Mouse (Mus musculus): ENCODE measurements around the gene Ptbp3. TPM values are rescaled to one million over a fixed set of nuclear protein-coding genes. Genes with fewer than 3 reads are reported as not detected.

The Ptbp3 gene
- polyA plus RNA-seq, 1 experiment, result 159 TPM

DNA sequence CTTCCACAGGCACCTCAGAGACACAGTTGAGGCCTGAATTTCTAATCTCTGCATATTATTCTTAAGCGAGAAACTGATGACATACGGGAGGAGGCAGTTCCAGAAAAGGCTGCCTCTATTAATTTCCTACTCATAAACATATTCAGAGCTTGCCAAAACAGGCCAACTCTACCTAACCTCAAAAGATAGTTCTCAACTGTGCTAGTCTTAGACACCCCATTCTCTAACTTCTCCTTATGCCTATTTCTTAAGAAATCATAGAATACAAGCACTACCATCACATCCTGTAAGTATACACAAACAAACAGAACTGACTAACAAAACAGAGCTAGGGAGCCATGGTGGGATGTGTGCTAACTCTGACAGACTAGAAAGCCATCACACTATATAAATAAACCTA lies 4.5 kb downstream of the Ptbp3 start:
- Histone ChIP-seq H3K27ac (ENCODE audit: insufficient read depth, low read depth, low read length) (no peak overlapping the region), H3K4me1 (ENCODE audit: control insufficient read depth, insufficient read depth, low read length) (peaks cover 11% of the 10 kb centered on the region), H3K4me3 (ENCODE audit: insufficient read depth, low read length) (no peak overlapping the region)
- no peak for TF ChIP-seq POLR2A (IDR thresholded peaks at IDR 0.05; ENCODE audit: borderline replicate concordance, low read depth, low read length)
- TF ChIP-seq CTCF (IDR thresholded peaks at IDR 0.05; ENCODE audit: low read depth, low read length), result no peak

- H3K4me1 ChIP-seq (ENCODE audit: control insufficient read depth, insufficient read depth, low read length), result peaks cover 16% of the 10 kb centered on the region
- TF ChIP-seq CTCF (IDR thresholded peaks at IDR 0.05; ENCODE audit: low read depth, low read length), result no peak
- no peak for TF ChIP-seq POLR2A (IDR thresholded peaks at IDR 0.05; ENCODE audit: borderline replicate concordance, low read depth, low read length)
- no peak overlapping the region for H3K27ac ChIP-seq (ENCODE audit: insufficient read depth, low read depth, low read length)
- no peak overlapping the region for H3K4me3 ChIP-seq (ENCODE audit: insufficient read depth, low read length)
Observed at GRCm38 (mm10) chr4:59543006-59543405, 6.2 kb downstream of the Ptbp3 start.

DNA sequence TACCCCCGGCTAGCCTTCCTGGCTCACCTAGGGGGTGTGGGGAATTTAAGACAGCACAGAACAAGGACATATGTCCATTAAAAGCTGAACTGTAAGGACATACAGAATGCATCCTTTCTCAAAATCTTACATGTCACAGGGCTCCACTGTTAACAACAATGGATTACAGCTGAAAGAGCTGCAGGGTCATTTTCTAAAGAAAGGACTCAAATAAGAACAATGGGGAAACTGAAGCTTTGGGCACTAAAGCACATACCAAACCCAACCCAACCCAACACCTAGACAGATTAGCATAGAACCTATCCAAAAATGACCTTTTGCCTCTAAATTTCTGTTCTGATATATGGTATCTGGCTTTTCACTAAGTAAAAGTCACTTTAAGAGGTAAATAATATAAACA lies 12.9 kb downstream of the Ptbp3 start:
- Histone ChIP-seq H3K4me3 (ENCODE audit: insufficient read depth, low read length) (no peak overlapping the region), H3K27ac (ENCODE audit: insufficient read depth, low read depth, low read length) (no peak overlapping the region), H3K4me1 (ENCODE audit: control insufficient read depth, insufficient read depth, low read length) (peaks cover 25% of the 10 kb centered on the region)
- TF ChIP-seq CTCF (IDR thresholded peaks at IDR 0.05; ENCODE audit: low read depth, low read length) (no peak), POLR2A (IDR thresholded peaks at IDR 0.05; ENCODE audit: borderline replicate concordance, low read depth, low read length) (no peak)

DNA sequence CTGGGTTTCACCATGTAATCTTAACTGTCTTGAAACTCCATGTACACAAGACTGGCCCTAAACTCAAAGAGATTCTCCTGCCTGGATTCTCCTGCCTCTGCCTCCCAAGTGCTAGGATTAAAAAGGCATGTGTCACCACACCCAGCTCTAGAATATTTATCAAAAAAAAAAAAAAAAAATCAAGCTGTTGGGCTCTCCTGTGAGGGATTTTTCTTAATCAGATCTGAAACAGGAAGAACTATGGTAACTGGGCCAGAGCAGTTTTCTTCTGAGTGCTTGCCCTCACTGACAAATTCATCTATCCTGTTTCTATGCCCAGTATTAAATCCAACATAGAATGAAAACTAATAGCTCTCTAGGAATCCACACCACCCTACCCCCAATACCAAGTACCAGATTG lies 13.5 kb downstream of the Ptbp3 start:
- Histone ChIP-seq H3K27ac (ENCODE audit: insufficient read depth, low read depth, low read length) (no peak overlapping the region), H3K4me3 (ENCODE audit: insufficient read depth, low read length) (no peak overlapping the region), H3K4me1 (ENCODE audit: control insufficient read depth, insufficient read depth, low read length) (peaks cover 27% of the 10 kb centered on the region)
- TF ChIP-seq CTCF (IDR thresholded peaks at IDR 0.05; ENCODE audit: low read depth, low read length), result no peak
- no peak for TF ChIP-seq POLR2A (IDR thresholded peaks at IDR 0.05; ENCODE audit: borderline replicate concordance, low read depth, low read length)

GRCm38 (mm10) chr4:59533268-59533667 lies 15.9 kb downstream of the Ptbp3 start:
- no peak overlapping the region for H3K27ac ChIP-seq (ENCODE audit: insufficient read depth, low read depth, low read length)
- TF ChIP-seq POLR2A (IDR thresholded peaks at IDR 0.05; ENCODE audit: borderline replicate concordance, low read depth, low read length), result no peak
- no peak for TF ChIP-seq CTCF (IDR thresholded peaks at IDR 0.05; ENCODE audit: low read depth, low read length)
- H3K4me1 ChIP-seq (ENCODE audit: control insufficient read depth, insufficient read depth, low read length), result peaks cover 27% of the 10 kb centered on the region

GRCm38 (mm10) chr4:59531172-59531571 lies 18.0 kb downstream of the Ptbp3 start:
- Histone ChIP-seq H3K4me1 (ENCODE audit: control insufficient read depth, insufficient read depth, low read length) (peaks cover 29% of the 10 kb centered on the region), H3K4me3 (ENCODE audit: insufficient read depth, low read length) (no peak overlapping the region), H3K27ac (ENCODE audit: insufficient read depth, low read depth, low read length) (no peak overlapping the region)
- TF ChIP-seq POLR2A (IDR thresholded peaks at IDR 0.05; ENCODE audit: borderline replicate concordance, low read depth, low read length) (no peak), CTCF (IDR thresholded peaks at IDR 0.05; ENCODE audit: low read depth, low read length) (no peak)

More at GRCm38 (mm10) chr4:59533268-59533667, 15.9 kb downstream of the Ptbp3 start:
- no peak overlapping the region for H3K4me3 ChIP-seq (ENCODE audit: insufficient read depth, low read length)

DNA sequence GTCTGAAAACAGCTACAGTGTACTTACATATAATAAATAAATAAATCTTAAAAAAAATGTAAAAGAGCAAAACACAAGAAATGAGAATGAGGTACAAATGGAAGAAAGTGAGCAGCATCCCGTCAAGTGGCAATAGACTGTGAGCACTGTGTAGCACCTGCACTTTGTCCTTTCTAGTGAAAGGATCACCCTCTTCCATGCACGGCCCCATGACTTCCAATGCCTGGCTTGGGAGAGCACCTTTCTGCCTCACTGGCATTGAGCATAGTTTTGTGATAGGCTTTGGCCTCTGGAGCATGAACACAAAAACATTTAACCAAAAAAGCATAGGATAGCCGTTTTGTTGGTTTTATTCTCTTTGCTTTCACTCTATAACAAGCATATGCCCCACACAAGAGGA lies 21.7 kb downstream of the Ptbp3 start:
- Histone ChIP-seq H3K4me3 (ENCODE audit: insufficient read depth, low read length) (no peak overlapping the region), H3K27ac (ENCODE audit: insufficient read depth, low read depth, low read length) (no peak overlapping the region), H3K4me1 (ENCODE audit: control insufficient read depth, insufficient read depth, low read length) (peaks cover 17% of the 10 kb centered on the region)
- TF ChIP-seq POLR2A (IDR thresholded peaks at IDR 0.05; ENCODE audit: borderline replicate concordance, low read depth, low read length) (no peak), CTCF (IDR thresholded peaks at IDR 0.05; ENCODE audit: low read depth, low read length) (no peak)

DNA sequence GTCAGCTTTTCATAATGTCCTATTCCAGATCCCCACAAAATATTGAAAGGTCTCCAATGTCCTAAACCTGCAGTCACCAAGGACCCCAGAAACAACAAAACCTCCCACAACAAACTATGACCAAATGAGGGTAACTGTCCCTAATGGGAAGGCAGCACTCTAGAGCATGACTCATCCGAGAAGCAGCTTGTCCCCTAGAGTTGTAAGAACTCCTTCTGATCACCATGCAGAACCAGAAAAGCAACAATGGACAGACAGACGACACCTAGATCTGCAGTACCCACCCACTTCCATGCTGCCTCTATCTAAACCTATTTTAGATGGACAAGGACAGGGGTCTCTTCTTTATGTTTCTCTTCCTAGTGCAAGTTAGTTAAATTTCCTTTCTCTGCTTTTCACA lies 22.4 kb downstream of the Ptbp3 start:
- no peak for TF ChIP-seq POLR2A (IDR thresholded peaks at IDR 0.05; ENCODE audit: borderline replicate concordance, low read depth, low read length)
- TF ChIP-seq CTCF (IDR thresholded peaks at IDR 0.05; ENCODE audit: low read depth, low read length), result no peak
- no peak overlapping the region for H3K4me3 ChIP-seq (ENCODE audit: insufficient read depth, low read length)
- peaks cover 16% of the 10 kb centered on the region for H3K4me1 ChIP-seq (ENCODE audit: control insufficient read depth, insufficient read depth, low read length)
- H3K27ac ChIP-seq (ENCODE audit: insufficient read depth, low read depth, low read length), result no peak overlapping the region

DNA sequence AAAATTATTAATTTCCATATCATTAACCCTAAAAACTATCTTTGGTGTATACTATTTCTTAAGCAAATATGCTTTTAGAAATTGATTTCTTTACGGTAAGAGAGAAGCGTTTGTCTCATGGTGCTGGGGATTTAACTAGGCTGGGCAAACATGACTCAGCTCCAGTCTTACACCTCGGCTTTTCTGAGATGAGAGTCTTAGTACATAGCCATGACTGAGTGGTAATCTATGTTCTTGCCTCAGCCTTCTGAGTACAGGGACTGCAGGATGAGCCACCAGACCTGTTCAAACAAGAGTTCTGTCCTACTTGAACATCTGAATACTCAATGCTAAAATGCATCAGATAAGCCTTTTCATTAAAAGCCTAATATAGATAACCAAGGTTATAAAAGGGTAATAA lies 24.3 kb downstream of the Ptbp3 start:
- Histone ChIP-seq H3K4me1 (ENCODE audit: control insufficient read depth, insufficient read depth, low read length) (peaks cover 10% of the 10 kb centered on the region), H3K4me3 (ENCODE audit: insufficient read depth, low read length) (no peak overlapping the region), H3K27ac (ENCODE audit: insufficient read depth, low read depth, low read length) (no peak overlapping the region)
- no peak for TF ChIP-seq CTCF (IDR thresholded peaks at IDR 0.05; ENCODE audit: low read depth, low read length)
- no peak for TF ChIP-seq POLR2A (IDR thresholded peaks at IDR 0.05; ENCODE audit: borderline replicate concordance, low read depth, low read length)

- Histone ChIP-seq H3K27ac (ENCODE audit: insufficient read depth, low read depth, low read length) (no peak overlapping the region), H3K4me3 (ENCODE audit: insufficient read depth, low read length) (no peak overlapping the region), H3K4me1 (ENCODE audit: control insufficient read depth, insufficient read depth, low read length) (peaks cover 5% of the 10 kb centered on the region; the same call in 1 of the 2 replicates)
- TF ChIP-seq POLR2A (IDR thresholded peaks at IDR 0.05; ENCODE audit: borderline replicate concordance, low read depth, low read length) (no peak), CTCF (IDR thresholded peaks at IDR 0.05; ENCODE audit: low read depth, low read length) (no peak)
Observed at GRCm38 (mm10) chr4:59510321-59510720, 38.8 kb downstream of the Ptbp3 start.

DNA sequence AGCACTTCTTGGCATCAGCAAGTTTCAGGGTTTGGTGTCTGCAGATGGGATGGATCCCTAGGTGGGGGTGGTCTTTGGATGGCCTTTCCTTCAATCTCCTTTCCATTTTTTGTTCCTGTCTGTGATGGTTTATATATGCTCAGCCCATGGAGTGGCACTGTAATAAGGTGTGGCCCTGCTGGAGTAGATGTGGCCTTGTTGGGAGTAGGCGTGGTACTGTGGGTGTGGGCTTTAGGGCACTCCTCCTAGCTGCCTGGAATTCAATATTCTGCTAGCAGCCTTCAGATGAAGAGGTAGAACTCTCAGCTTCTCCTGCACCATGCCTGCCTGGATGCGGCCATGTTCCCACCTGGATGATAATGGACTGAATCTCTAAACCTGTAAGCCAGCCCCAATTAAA lies 39.6 kb downstream of the Ptbp3 start:
- Histone ChIP-seq H3K4me3 (ENCODE audit: insufficient read depth, low read length) (no peak overlapping the region), H3K4me1 (ENCODE audit: control insufficient read depth, insufficient read depth, low read length) (peaks cover 5% of the 10 kb centered on the region; the same call in 1 of the 2 replicates), H3K27ac (ENCODE audit: insufficient read depth, low read depth, low read length) (no peak overlapping the region)
- TF ChIP-seq CTCF (IDR thresholded peaks at IDR 0.05; ENCODE audit: low read depth, low read length) (no peak), POLR2A (IDR thresholded peaks at IDR 0.05; ENCODE audit: borderline replicate concordance, low read depth, low read length) (no peak)
